Mouse (Mus musculus) cerebellum, adult 11-12 months (tissue): Measurements from ENCODE around the gene Cinp.

Source experiments
- DNase-seq: peaks from one replicate; pipeline ENCODE4 v3.0.0; 2022

Cinp gene

DNA sequence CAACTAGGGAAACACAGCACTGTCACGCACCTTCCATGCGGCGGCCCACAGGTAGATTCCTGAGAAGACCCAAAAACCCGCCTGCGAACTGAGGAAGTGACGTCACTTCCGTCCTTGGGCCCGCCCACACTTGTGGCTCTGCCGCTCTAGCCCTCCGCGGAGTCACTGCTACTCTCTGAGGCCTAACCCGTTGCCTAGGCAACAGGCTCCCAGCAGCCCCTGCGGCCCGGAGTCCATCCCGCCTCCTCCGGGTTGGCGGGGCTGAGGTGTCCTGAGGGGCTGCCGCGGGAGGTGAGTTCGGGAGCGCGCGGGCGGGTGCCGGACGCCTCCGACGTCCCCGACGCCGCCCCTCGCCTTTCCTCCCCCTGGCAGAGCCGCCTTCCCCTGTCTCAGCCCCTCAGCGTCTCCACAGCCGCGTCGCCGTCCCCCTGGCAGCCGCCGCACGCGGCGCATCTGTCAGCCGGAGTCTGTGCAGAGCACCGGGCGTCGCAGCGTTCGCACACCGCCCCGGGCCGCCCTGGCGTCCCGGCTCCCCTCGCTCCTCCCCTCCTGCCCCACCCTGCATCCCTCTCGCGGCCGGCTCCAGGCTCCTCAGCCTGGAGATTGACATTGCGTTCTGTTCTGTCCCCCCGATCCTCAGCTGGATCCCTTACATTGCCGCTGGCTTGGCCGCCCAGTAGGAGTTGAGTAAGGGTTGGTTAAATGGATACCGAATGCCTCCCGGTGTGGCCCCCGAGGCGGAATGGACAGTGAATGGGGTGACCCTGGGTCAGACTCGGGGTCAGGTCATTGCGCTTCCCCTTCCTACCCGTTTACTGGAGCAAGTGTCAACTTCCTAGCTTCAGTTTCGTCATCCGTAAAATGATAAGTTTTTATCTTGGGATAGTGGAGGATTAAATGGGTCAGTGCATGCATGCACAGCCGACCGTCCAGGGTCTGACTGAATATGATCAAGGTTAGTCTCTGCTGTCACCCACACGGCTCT is at the start of gene Cinp, which contains the start of gene Tecpr2:
Gene Cinp (minus strand): TSS at position 110 of the 985 bp plus-strand sequence.
Gene Tecpr2 (plus strand): TSS at position 229 of the 985 bp plus-strand sequence.
- peak; percentile 99 for DNase-seq

DNA sequence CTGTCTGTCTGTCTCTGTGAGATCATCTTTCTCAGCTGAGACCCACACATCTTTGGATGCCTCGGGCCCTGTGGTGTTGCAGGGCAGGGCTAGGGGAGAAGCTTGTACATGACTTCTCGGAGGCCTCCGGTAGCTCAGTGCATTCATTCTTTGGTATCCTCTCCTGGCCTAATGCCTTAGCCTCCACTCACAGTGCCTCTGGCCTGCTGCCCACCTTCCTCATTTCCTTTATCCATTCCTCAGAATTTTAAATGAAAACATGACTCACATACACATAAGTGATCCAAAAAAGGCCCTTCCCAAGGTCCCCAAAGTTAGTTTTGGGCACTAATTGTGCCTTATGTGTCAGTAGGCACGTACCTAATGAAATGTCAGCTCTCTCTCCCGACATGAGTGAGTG is 48.6 kb upstream of the Cinp start:
- no peak for DNase-seq

GRCm38 (mm10) chr12:110935983-110936620 is 47.2 kb upstream of the Cinp start:
- DNase-seq: peak; percentile 93

DNA sequence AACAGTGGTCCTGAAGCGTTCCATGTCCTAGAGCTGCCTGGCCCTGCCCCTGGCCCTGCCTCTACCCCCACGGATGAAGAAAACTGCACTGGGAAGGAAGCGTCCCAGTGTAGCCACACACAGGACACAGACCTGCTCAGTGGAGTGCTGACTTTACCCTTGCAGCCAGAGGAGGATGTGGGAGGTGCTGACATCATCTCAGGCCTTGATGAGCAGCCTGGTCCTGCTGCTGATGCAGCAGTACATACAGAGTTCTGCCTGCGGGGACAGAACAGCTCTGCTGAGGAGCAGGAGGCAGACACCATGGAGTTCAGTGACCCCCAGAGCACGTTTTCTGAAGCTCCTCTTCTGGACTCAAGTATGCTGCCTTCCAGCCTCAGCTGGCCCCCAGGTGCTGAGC is 43.9 kb upstream of the Cinp start:
- DNase-seq: no peak

- DNase-seq: no peak
These were observed 32.6 kb upstream of the Cinp start for GRCm38 (mm10) chr12:110921572-110921971.

DNA sequence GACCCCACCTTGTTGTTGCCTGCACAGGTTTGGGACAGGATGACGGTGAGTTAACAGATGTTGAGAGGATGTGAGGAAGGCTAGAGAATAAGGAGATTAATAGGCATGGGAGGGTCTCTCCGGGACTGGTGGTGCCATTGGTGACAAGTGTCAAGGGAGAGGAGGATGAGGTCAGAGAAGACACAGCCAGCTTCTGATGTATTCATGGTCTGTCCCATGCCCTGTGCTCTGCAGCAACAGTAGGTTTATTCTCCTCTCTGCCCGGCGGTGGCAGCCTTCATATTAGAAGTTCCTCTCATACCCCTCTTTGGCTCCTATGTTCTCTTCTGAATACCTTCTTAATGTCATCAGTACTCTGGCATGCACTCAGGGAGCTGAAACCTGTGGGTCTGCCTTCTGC is 31.3 kb upstream of the Cinp start:
- DNase-seq: no peak

- DNase-seq: no peak
These were observed 26.8 kb upstream of the Cinp start for GRCm38 (mm10) chr12:110915761-110916160.

GRCm38 (mm10) chr12:110909962-110910361 is 21.0 kb upstream of the Cinp start:
- DNase-seq: no peak

GRCm38 (mm10) chr12:110907845-110908244 is 18.9 kb upstream of the Cinp start:
- no peak for DNase-seq

- no peak for DNase-seq
These were observed 14.6 kb upstream of the Cinp start for GRCm38 (mm10) chr12:110903536-110903935.

DNA sequence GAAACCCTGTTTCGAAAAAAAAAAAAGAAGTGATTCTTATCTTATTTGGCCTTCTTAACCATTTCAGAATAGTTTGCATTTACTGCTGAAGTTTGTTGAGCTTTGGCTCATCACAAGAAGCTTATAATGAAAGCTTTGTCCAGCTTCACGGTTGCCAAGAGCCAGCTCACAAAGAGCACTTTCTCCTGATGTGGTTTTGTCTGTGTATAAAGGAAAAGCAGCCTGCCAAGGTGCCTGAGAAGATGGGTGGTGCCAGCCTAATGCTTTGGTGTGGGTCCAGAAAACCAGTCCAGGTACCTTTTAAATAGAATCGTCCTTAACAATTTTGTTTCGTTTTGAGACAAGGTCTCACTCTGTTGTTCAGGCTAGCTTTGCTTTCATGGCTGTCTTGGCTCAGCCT is 13.2 kb upstream of the Cinp start:
- DNase-seq: no peak

DNA sequence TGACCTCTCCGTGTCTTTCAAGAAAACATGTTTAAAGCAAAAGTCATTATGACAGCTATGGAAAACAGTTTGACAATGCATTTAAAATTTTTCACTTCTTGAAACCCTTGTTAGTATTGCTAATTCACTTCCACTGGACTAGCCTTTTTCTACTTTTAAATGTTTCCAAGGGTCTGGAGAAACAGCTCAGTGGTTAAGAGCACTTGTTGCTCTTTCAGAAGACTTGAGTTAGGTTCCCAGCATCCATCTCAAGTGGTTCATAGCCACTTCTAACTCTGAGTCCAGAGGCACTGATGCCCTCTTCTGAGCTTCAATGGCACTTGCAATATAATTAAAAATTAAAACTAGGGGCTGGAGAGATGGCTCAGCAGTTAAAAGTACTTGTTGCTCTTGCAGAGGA is 2.9 kb upstream of the Cinp start:
- no peak for DNase-seq

DNA sequence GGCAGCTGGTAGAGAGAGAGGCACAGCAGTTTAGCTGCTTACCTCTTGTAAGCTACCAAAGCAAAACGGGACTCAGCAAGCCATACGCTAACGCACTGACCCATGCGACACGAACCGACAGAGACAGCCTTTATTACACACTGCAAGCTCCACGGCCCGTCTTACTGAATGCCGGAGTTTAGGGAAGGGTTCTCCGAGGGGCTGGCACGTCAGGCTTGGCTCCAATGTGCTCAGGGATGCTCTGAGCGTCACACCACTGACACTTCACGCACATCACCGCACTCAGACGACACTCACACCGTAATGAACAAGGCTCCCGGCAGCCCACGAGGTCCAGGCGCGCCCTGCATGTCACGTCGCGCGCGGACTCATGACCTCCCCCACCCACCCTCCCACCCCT is 339 bp downstream of the Cinp start:
- no peak for DNase-seq

- DNase-seq: no peak
These were observed 839 bp downstream of the Cinp start for GRCm38 (mm10) chr12:110888106-110888505.

GRCm38 (mm10) chr12:110885251-110885650 is 3.7 kb downstream of the Cinp start:
- no peak for DNase-seq

GRCm38 (mm10) chr12:110882291-110882690 is 6.7 kb downstream of the Cinp start:
- DNase-seq: no peak

- no peak for DNase-seq
These were observed 13.6 kb downstream of the Cinp start for GRCm38 (mm10) chr12:110875351-110875750.

- DNase-seq: no peak
These were observed 17.7 kb downstream of the Cinp start for GRCm38 (mm10) chr12:110871247-110871646.

- no peak for DNase-seq
These were observed 18.8 kb downstream of the Cinp start for GRCm38 (mm10) chr12:110870107-110870506.

- DNase-seq: peak; percentile 44
These were observed 23.0 kb downstream of the Cinp start for GRCm38 (mm10) chr12:110865989-110866388.

DNA sequence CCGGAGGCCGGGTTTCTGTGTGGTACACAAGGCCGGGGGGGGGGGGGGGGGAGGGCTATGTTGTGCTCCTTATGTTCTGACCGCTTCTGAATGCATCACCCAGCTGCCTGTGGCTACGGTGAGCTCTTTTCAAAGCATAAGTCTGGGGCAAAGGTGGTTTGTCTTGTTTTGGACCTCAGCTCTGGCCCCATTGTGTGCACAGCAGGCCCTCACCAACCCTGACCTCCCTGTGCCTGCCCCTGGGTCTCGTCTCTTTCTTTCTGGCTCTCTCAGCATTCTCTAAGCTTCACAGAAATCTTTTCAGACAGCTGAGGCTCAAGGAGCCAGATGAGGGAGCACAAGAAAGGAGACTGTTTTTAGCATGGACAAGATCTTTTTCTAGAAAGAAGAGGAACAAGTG is 23.4 kb downstream of the Cinp start:
- no peak for DNase-seq

- no peak for DNase-seq
These were observed 24.9 kb downstream of the Cinp start for GRCm38 (mm10) chr12:110864008-110864407.

DNA sequence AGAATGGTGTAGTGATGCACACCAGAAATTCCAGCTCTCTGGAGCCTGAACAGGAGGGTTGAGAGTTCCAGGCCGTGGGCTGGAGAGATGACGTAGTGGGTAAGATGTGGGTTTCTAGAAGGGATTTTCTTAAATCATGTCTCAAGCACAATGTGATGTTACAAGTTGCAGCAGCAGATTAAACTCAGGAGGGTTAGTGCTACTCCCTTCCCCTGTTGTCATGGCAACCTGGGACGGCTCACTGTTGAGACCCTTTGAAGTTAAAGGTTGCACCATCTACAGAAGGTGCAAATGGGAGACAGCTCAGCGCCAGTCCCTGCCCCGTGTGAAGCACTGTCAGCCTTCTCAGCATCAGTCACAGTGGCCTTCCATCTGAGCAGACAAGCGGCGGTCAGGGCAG is 27.7 kb downstream of the Cinp start:
- no peak for DNase-seq

DNA sequence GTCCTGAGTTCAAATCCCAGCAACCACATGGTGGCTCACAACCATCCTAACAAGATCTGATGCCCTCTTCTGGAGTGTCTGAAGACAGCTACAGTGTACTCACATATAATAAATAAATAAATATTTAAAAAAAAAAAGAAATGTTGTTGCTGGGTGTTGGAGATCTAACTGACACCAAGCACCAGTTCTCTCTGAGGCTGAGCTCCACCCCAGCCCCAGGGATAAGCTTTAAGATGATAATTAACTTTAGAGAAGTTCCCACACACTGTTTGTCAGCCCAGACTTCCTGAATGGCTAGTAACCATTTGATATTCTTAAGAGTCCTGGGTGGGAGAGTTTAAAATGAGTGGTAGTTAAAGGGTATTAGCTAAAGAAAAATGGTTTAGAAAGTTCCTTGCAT is 28.7 kb downstream of the Cinp start:
- no peak for DNase-seq
